Mouse (Mus musculus): ENCODE measurements around the gene Gm20388.

DNA sequence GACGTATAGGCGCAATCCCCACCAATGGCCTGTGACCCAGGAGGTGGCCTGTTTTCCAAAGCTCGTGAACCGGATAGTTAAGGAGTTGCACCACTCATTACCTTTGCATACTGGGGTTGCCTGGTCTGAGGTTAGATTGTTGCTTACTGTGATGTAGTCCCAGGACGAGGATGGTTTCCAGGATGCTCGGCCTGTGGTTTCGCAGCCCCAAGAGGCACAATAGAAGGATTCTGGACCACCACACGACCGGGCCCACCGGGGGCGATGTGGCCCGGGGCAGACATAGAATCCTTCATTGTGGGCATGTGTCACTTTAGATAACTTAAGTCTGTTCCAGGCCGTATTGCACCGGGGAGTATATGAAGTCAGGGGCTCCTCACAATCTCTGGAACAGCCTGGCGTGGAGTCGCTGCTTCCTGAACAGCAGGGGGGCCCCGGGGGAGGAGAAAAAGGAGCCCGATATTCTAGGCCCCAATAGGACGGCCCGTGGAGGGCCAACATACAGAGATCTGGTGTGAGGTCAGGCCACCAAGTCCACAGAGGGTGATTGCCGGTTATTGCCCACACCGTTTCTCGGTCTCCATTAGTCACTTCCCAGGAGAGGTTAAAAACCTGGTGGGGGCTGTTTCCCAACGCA lies 3517.1 kb downstream of the Gm20388 start:
- TF ChIP-seq CTCF (IDR thresholded peaks at IDR 0.05; ENCODE audit: low read depth, low read length) (no peak), GATA1 (IDR thresholded peaks at IDR 0.05; ENCODE audit: borderline replicate concordance, low read length) (no peak)

Data from G1E (cell line).